Mouse (Mus musculus) embryonic fibroblast, embryonic 13.5 days (primary cell): ENCODE measurements around the gene Lin52.

ENCODE experiments used
- CTCF ChIP-seq: IDR thresholded peaks from 2 replicates; pipeline ENCODE4 v1.5.1; 2011; ENCODE audit warnings: mild to moderate bottlenecking, control low read depth, low read length, moderate library complexity, borderline replicate concordance; ENCODE audit not compliant: insufficient read depth
- POLR2A ChIP-seq: IDR thresholded peaks from 2 replicates; pipeline ENCODE4 v1.6.1; 2011; ENCODE audit warnings: low read depth, mild to moderate bottlenecking, control low read depth, low read length, moderate library complexity

GRCm38 (mm10) chr12:84567576-84567975 lies 116.4 kb downstream of the Lin52 start:
- TF ChIP-seq CTCF, result no peak
- no peak for TF ChIP-seq POLR2A
